Mouse (Mus musculus) brain, adult 2 months (tissue): ENCODE measurements around the gene Sgo2b.
"Not testable (repeated sequence)": the region's sequence is repeated elsewhere in the genome, so short reads cannot be mapped to it uniquely, and the experiment has no call there.

Experiments
- DNase-seq: peaks from one replicate; pipeline ENCODE4 v3.0.0; 2011; ENCODE audit warnings: low read depth, low spot score

Sgo2b gene

DNA sequence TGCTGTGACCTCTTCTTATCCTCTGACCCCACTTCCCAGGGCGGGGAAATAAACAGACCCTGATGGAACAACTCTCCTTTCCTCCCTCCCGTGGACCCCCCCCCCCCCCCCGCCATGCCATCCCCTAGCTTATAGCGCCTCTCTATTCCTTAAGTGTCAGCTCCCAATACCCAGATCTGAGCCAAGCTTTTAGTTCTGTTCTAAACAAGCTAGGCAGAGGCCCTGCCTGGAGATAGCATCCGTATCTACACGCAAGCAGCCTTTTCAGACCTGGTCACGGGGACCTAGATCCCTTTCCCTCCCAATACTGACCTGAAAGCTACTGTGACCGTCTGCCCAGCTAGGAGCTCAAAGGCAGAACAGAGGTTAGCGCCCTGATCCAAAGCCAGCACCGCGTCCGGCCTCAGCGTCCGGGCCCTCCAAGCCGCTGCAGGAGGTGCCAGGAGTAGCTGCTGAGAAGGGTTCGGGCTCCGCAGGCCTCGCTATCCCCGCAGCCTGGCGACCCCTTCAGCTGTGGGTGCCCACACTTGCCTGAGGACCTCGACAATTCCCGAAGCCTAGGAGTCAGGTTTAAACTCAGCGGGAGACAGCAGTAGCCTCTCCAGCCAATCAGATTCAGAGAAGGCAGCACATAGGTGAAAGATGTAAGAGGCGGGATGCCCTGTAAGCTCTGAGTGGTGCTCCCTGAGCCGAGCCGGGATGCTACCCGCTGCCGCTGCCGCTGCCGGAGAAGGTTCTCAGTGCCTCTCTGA, at the start of gene Sgo2b:
Sgo2b (minus strand) TSS at position 623 of the 752 bp plus-strand sequence.
- peak; percentile 49 for DNase-seq

DNA sequence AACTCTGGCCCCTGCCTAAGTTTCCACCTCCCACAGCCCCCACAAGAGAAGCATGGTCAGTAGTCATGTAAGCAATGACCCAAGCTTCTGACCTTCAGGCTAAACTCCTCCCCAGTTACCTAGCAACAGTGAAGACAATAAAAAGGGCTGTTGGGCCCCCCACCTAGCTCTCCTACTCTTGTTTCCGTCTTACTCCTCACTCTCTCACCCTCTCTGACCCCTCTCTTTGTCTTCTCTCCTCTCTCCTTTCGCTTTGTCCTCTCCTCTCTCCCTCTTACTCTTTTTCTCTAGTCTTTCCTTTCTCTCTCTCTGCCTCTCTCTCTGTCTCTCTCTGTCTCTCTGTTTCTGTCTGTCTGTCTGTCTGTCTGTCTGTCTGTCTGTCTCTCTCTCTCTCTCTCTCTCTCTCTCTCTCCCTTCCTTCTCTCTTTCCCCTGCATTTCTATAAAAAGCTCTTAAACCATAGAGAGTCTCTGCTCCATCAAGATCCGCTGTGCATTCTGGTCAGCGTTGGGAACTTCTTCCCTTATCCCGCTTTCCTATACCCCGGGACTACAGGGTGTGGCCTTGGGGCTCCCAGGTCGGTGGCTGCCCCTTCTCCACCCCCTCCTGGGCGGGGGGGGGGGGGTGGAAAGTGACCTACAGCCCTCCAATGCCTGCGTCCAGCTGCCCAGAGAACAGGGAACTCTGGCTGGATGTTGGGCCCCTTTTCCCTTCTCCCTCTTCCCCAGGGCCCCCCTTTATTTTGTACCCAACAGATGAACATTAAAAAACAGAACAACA, 18.8 kb upstream of the Sgo2b start:
- DNase-seq = not testable (repeated sequence)

DNA sequence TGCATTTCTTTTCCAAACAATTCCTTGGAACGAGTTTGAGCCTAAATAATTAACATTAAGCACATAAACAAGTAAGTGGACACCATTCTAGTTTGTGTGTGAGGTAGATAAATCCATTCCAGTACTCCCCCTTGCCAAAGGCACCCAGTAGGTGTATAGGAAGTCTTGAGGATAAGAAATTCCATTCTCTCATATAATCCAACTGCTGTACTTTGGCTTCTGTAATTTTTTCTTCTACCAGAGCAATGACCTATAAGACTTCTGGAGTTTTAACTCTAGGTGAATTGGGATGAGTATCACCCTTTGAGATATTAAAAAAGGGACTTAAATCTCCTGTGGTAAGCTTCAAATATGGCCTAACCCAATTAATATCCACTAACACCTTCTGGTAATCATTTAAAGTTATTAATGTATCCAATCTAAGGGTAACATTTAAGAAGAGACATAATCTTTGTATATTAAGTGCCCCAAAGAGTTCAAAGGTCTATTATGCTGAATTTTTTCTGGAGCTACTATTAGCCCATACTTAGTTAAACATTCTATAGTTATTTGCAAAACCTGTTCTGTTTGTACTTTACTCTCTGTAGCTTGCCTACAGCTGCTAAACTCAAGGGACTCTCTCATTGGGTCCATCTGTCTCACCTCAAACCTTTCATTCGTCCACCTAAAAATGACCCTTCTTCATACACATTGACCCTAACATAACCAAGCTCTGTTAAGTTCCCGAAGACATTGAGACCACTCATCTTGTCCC, 9.2 kb upstream of the Sgo2b start:
- no peak for DNase-seq

DNA sequence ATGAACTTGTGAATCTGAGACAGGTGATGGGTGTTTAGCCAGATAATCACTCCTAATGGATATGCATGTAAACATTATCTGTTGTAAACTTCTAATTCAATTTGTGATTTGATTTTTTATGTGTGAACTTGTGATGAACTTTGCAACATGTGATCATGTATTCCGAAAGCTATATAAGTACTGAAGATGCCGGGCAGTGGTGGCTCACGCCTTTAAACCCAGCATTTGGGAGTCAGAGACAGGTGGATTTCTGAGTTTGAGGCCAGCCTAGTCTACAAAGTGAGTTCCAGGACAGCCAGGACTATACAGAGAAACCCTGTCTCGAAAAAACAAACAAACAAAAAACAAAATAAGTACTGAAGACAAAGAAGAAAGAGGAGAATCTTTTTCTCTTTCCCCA, 1.8 kb upstream of the Sgo2b start:
- not testable (repeated sequence) for DNase-seq

DNA sequence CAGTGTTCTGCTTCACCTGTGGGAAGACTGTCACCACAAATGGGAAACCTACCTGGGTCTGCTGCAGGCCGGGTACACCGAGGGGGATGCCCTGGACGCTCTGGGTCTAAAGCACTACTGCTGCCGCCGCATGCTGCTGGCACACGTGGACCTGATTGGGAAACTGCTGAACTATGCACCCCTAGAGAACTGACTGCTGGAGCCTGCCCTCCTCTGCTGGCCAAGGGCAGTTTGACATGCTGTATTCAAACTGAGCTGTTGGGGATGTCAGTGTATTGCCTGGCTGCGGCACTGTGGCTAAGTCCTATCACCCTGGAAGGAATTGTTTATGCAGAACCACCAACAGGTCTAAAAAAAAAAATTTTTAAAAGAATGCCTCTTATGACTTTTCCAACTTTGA, 18.9 kb downstream of the Sgo2b start:
- no peak for DNase-seq

DNA sequence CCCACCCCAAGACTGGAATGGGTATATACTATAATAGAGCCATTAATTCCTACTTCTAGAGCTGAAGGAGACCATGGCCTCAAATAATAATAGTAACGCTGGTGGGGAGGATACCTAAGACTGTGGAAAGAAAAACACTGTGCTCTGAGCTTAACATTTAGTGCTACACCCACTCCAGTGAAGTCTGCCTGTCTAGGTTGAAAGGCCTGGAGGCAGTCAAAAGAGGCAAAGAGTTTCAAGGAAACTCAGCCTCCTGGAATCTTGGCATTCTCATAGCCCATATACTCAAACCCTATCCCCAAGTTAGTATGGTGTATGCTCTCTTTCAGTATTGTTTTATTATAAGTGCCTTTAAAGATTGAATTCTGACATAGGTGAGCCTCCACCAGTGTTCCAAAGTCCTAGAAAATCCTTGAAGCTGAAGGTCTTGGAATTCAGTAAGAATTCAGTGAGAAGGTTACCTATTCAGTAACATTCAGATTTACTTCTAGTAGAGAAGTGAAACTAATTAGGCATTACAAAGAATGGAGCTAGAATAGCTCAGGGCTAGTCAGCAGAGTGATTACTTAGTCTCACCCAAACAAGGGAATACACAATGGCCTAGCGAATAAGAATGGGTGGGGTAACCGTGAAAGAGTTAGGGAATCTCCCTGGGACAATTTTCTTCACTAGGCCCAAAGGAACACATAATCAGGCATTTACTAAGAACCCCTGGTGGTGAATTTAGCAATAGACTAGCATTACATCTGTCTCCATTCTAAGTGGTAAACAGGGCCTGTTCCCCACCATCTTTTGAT, 22.5 kb downstream of the Sgo2b start:
- no peak for DNase-seq

DNA sequence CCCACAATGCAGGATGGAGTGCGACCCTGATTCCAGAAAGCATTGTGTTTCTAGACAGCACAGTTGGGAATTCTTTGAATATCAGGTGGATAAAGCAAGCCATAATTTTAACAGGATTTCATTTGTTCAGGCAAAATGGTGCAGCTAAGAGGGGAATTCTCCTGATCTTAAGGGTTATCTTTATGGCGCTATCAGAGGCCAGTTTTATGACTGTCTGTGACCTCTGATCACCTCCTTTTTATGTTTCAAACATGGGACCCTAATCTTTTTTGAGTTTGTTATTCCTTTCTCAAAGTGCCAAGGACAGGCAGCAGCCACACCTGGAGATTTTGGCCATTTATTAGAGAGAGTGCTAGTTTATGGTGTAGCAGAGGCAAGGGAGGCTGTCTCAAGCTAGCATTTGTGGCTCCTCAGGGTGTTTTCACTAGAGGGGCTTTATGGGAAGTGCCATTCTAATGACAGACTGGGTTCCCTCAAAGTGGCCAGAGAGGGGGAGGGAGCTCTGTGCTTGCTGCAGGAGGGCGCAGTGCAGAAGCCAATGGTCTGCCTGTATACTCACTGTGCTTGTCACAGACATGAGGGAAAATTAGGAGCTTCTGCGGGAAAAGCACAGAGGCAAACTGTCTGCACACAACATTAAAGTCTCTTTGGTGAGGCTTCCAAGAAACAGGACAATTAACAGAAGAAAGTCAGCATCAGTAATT, 30.6 kb downstream of the Sgo2b start:
- no peak for DNase-seq

DNA sequence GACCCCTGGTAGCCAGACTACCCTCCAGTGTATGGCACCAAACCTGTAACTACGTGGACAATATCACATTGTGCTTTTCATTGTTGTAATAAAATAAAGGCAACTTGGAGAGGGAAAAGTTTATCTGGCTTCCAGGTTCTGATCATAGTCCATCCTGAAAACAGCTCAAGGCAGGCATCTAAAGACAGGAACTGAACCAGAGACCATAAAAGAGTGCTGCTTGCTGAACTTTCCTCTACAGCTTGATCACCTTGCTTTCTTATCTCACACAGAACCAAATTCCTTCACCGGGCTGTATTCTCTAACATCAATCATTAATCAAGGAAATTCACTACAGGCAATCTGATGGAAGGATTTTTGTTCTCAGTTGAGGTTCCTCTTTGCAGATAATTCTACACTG, 57.0 kb downstream of the Sgo2b start:
- DNase-seq = no peak

DNA sequence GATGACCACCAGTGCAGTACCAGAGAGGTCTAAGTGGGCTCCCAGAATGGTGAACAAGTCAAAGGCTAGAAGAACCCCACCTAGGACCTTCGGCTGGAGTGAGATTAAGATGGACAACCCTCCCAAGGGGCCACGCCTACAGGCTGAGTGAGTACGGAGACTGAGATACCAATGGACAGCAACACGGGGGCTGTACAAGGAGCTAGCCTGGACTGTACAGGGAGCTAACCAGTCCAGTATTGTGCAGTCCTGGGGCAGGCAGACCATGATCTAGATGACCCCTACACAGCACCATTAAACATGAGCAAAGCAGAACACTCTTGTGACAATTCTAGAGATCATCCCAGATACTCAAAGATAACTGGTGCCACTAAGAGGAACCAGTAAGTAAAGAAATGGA, 73.7 kb downstream of the Sgo2b start:
- DNase-seq = no peak

DNA sequence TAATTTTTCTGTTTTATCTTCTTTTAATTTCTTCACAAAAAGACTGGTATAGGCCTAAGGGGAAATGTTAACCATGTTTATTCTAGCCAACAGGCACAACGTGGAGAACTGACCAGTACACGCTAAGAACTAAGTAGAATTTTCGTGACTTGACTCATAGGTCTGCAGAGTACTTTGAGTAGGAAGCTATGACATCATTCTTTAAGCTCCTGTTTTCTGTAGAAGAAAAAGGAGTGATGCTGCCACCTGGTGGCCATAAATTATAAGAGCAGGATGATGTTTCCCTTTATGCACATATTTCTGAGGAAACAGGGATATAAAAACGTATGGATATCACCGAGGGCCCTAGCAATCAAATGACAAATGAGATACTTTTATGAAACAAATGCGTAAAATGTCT, 74.7 kb downstream of the Sgo2b start:
- peak; percentile 87 for DNase-seq

DNA sequence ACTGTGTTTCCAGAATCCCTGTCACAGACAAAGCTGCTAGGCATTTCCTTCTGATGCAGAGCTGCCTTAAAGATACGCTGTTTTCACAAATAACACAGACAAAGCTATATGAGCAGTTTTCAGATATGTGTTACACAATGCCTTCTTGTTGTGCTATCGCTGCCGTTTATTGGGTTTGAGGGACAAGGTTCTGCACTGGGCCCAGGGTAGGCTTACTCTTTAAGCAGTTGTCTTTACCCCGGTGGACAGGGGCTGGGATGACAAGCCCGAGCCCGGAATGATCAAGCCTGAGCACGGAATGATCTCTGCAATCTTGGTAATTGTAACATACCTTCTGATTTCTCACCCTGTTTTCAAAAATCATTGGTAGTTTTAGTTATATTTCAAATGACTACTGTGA, 75.1 kb downstream of the Sgo2b start:
- no peak for DNase-seq
